Mouse (Mus musculus): ENCODE measurements around the gene Emilin2.

The Emilin2 gene

GRCm38 (mm10) chr17:71238494-71238893 lies 73.3 kb downstream of the Emilin2 start:
- no peak for ATAC-seq (ENCODE audit: insufficient number of reproducible peaks, low FRiP score, low TSS enrichment)

DNA sequence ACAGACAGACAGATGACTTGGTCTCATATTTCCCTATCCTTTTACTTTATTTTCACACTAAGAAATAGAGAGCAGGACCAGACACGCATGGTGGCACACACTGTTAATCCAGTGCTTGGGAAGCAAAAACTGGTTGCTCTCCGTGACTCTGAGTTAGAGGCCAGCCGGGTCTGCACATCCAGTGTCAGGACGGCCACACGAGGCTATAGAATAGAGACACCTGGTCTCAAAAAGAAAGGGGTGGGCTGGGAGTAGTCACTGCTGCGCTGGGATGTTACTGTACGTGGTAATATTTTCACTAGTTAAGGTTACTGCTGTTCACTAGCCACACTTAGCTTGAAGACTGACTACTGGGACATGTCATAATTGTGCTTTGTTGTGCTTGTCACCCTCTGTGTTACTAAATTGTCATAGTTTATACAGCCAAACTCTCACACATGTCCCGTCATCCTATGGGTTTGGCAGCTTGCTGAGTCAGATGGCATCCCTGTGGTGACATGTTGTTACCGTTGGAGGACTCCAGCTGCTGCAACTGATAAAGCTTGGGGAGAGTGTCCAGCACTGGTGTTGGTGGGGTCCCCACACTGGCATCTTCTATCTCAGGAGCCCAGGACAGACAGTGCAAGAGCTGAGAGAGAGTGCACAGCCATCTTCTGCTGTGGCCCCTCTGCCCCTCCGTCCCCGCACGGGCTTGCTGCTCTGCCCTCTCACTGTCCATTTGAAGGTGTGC lies 76.4 kb downstream of the Emilin2 start:
- ATAC-seq (ENCODE audit: insufficient number of reproducible peaks, low FRiP score, low TSS enrichment), result no peak

DNA sequence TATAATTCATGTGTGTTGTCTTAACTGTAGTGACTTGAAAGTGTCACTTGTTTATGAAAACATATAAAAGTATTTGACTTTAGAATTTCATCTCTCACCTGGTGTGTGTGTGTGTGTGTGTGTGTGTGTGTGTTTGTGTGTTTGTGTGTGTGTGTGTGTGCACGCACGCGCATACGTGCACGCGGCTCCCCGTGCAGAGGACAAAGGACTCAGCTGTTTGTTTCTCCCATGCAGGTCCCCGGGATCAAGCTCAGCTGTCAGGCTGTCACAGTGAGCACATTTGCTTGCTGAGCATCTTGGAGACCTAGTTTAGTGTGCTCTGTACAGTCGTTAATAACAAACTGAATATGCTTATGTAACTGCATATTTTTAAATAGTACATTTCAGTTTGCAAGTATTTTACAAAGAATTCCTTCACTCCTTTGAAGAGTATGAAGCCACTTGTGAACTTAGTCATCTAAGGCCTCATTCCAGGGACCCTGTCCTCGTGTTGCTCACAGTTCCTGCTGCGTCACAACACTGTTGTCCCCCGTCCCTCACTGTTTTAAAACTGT lies 77.7 kb downstream of the Emilin2 start:
- no peak for ATAC-seq (ENCODE audit: insufficient number of reproducible peaks, low FRiP score, low TSS enrichment)

GRCm38 (mm10) chr17:71233210-71233609 lies 78.6 kb downstream of the Emilin2 start:
- no peak for ATAC-seq (ENCODE audit: insufficient number of reproducible peaks, low FRiP score, low TSS enrichment)

DNA sequence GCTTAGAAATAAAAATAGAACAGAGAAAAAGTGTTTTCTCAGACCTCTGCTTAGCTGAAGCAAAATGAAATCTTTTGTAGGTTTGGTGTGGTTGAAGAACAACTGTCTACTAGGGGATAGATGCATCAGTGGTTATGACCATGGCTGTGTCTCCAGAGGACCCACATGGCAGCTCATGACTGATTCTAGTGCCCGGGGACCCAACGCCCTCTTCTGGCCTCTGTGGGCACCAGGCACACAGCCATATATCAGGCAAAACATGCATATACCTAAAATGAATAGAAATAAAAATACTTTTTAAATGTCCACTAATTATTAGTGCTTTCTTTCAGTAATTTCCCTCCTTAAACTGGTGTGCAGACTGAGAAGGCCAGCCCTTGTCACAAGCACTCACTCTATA lies 79.8 kb downstream of the Emilin2 start:
- ATAC-seq (ENCODE audit: insufficient number of reproducible peaks, low FRiP score, low TSS enrichment), result no peak

DNA sequence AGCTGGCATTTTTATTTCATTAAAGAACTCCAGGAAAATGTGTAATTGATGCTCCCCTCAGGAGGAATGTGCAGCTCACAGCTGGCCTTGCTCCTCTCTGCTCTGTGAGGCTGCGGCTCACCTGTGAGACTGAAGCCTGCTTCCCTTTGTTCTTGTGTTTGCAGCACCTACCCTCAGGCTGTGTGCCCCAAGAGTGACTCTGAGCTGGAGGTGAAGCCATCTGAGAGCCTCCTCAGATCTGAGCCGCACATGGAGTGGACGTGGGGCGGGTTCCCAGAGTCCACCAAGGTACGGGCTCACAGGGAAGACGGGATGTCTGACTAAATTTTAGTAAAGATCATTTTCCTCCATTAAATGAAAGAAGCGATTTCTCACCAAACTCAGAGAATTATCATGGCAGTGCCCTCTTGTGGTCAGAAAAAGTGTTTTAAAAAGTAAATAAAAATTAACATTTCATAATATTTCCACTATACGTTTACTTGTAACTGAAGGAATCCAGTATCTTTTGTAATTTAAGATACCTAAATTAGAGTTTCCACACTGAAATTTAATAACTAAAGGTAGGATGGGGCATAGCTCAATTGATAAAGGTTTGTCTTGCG lies 81.6 kb downstream of the Emilin2 start:
- ATAC-seq (ENCODE audit: insufficient number of reproducible peaks, low FRiP score, low TSS enrichment), result no peak

- no peak for ATAC-seq (ENCODE audit: insufficient number of reproducible peaks, low FRiP score, low TSS enrichment)
These were observed 83.1 kb downstream of the Emilin2 start for GRCm38 (mm10) chr17:71228651-71229050.

- ATAC-seq (ENCODE audit: insufficient number of reproducible peaks, low FRiP score, low TSS enrichment), result no peak
These were observed 84.5 kb downstream of the Emilin2 start for GRCm38 (mm10) chr17:71227128-71227895.

GRCm38 (mm10) chr17:71225091-71225490 lies 86.7 kb downstream of the Emilin2 start:
- peak; percentile 31; the same call in 1 of the 2 replicates for ATAC-seq (ENCODE audit: insufficient number of reproducible peaks, low FRiP score, low TSS enrichment)

DNA sequence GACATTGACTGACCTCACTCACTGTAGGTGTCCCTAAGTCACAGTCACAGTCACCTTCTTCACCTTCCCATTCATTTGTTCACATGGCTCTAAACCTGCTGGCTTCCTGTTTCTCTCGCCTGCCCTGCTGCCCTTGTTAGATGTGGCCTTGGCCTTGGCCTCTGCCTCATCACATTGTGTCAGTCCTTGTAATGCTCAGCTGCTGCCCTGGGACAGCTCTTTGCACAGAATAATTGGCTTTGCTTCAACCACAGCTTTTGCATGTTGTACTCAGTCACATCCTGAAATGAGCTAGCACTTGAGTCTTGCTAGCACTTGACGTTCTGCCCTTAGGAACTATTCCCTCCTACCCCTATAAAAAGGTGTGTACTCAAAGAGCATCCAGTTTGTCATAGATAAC lies 87.3 kb downstream of the Emilin2 start:
- no peak for ATAC-seq (ENCODE audit: insufficient number of reproducible peaks, low FRiP score, low TSS enrichment)

DNA sequence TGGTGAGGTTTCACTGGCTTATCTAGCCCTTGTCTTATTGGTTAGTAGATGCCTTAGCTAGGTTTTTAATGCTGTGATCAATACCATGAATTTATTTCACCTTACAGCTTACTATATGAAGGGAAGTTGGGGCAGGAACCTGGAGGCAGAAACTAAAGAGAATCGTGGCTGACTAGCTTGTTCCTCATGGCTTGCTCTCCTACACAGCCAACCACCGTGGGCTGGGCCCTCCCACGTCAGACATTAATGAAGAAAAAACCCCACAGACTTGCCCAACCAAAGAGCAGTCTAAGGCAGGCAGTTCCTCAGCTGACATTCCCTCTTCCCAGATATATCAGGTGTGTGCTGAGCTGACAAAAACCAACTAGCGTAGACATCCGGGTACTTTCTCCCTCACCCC lies 88.1 kb downstream of the Emilin2 start:
- no peak for ATAC-seq (ENCODE audit: insufficient number of reproducible peaks, low FRiP score, low TSS enrichment)

DNA sequence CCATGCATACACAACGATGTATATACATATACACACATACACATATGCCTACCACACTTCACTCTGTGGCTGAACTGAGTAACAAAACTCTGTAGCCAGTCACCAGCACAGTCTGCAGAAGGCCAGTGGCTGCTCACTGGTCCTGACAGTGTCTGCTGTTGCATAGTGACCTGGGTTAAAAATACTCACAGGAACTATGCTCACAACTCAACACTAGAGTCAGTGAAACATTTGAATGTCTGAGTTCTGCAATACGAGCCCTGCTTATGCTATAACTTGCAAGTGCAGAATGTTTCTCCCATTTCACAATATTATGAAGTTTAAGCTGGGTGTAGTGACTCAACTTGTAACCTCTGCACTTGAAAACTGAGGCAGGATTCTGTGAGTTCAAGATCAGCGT lies 90.4 kb downstream of the Emilin2 start:
- no peak for ATAC-seq (ENCODE audit: insufficient number of reproducible peaks, low FRiP score, low TSS enrichment)

- ATAC-seq (ENCODE audit: insufficient number of reproducible peaks, low FRiP score, low TSS enrichment), result no peak
These were observed 94.6 kb downstream of the Emilin2 start for GRCm38 (mm10) chr17:71217111-71217685.

GRCm38 (mm10) chr17:71216263-71216662 lies 95.5 kb downstream of the Emilin2 start:
- ATAC-seq (ENCODE audit: insufficient number of reproducible peaks, low FRiP score, low TSS enrichment), result no peak

DNA sequence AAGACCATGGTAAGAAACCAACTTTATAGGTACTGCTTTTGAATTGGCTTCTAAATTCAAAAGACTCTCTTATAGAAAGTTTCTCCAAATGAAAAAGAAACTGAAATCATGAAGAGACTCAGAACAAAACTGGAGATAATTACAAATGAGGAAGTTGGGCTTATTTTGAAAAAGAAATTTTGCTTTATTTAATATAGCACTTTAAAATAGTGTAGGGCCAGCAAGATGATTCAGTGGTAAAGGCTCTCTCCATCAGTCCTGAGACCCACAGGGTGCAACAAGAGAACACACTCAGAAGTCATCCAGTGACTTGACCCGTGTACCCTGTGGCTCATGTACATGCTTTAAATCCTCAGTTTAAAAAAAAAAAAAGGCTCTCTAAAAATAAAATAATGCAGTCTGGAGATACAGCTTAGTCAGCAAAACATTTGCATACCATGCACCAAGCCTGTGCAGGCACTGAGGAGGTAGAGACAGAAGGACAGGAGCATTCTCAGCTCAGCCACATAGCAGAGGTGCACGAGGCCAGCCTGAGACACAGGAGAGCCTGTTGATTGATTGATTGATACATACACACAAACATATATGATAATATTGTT lies 96.4 kb downstream of the Emilin2 start:
- ATAC-seq (ENCODE audit: insufficient number of reproducible peaks, low FRiP score, low TSS enrichment), result no peak

DNA sequence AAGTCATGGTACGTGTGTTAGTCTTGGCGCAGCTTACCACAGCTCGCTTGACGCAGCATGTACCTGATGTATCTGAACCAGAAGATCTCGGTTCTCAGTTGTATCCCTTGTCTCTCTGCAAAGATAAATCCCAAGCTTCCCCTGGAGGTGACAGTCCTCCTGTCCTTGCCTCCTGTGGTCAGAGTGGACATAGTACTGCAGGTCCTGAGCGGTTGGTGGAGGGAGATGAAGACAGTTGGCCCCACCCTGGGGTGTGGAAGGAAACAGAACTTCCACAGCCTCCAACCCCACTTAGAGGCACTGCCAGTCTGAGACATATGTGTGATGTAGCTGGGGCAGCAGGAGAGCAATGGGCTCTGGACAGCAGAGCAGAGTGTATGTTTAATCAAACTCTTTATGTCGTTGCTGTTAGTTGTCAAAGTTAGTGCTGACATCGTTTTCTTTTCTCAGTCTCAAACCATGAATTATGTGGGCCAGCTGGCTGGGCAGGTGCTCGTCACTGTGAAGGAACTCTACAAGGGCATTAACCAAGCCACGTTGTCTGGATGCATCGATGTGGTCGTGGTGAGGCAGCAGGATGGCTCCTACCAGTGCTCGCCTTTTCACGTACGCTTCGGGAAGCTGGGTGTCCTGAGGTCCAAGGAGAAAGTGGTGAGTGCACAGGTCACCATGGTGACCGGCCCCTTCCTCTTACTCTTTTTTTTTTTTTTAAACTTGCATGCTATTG lies 97.1 kb downstream of the Emilin2 start:
- ATAC-seq (ENCODE audit: insufficient number of reproducible peaks, low FRiP score, low TSS enrichment), result no peak

GRCm38 (mm10) chr17:71213666-71214065 lies 98.1 kb downstream of the Emilin2 start:
- no peak for ATAC-seq (ENCODE audit: insufficient number of reproducible peaks, low FRiP score, low TSS enrichment)

- no peak for ATAC-seq (ENCODE audit: insufficient number of reproducible peaks, low FRiP score, low TSS enrichment)
These were observed 99.7 kb downstream of the Emilin2 start for GRCm38 (mm10) chr17:71211962-71212646.

GRCm38 (mm10) chr17:71209936-71210335 lies 101.8 kb downstream of the Emilin2 start:
- ATAC-seq (ENCODE audit: insufficient number of reproducible peaks, low FRiP score, low TSS enrichment), result no peak
